Mouse (Mus musculus) CD4-positive, CD25-positive, alpha-beta regulatory T cell, adult 4 months (primary cell): ENCODE measurements around the gene Ecm2. TPM values are rescaled to one million over a fixed set of nuclear protein-coding genes. Genes with fewer than 3 reads are reported as not detected.

Experiments used
- ATAC-seq: one replicate; pipeline ENCODE4 v1.8.0; 2017
- polyA plus RNA-seq, 2 experiments: library from polyadenylated mRNA; unstranded; fragments of 100-300 nt; shearing (Covaris generic); gene quantifications; one replicate each; pipeline ENCODE4 v1.2.1; 2017

Ecm2 gene
- polyA plus RNA-seq: under 1 TPM; 0.05 to 0.14 TPM

- no peak for ATAC-seq
These were observed at the start of gene Ecm2 for GRCm38 (mm10) chr13:49504510-49504909. Gene Ecm2 (plus strand): TSS chr13:49504810.

- no peak for ATAC-seq
These were observed 44.3 kb upstream of the Ecm2 start for GRCm38 (mm10) chr13:49460276-49460675.

- ATAC-seq: no peak
These were observed 43.8 kb upstream of the Ecm2 start for GRCm38 (mm10) chr13:49460692-49461414.

- ATAC-seq: no peak
These were observed 43.0 kb upstream of the Ecm2 start for GRCm38 (mm10) chr13:49461458-49462132.

GRCm38 (mm10) chr13:49462921-49463320, 41.7 kb upstream of the Ecm2 start:
- ATAC-seq: no peak

- no peak for ATAC-seq
These were observed 38.7 kb upstream of the Ecm2 start for GRCm38 (mm10) chr13:49465875-49466274.

GRCm38 (mm10) chr13:49466393-49467075, 38.1 kb upstream of the Ecm2 start:
- ATAC-seq: no peak

GRCm38 (mm10) chr13:49467585-49467984, 37.0 kb upstream of the Ecm2 start:
- no peak for ATAC-seq

- ATAC-seq: no peak
These were observed 35.6 kb upstream of the Ecm2 start for GRCm38 (mm10) chr13:49469002-49469401.

GRCm38 (mm10) chr13:49470319-49470718, 34.3 kb upstream of the Ecm2 start:
- ATAC-seq: no peak

GRCm38 (mm10) chr13:49470806-49471205, 33.8 kb upstream of the Ecm2 start:
- no peak for ATAC-seq

- ATAC-seq: no peak
These were observed 32.5 kb upstream of the Ecm2 start for GRCm38 (mm10) chr13:49471981-49472675.

GRCm38 (mm10) chr13:49472676-49473005, 32.0 kb upstream of the Ecm2 start:
- no peak for ATAC-seq

GRCm38 (mm10) chr13:49477887-49478286, 26.7 kb upstream of the Ecm2 start:
- no peak for ATAC-seq

- ATAC-seq: no peak
These were observed 25.7 kb upstream of the Ecm2 start for GRCm38 (mm10) chr13:49478851-49479374.

- ATAC-seq: no peak
These were observed 25.2 kb upstream of the Ecm2 start for GRCm38 (mm10) chr13:49479399-49479798.

GRCm38 (mm10) chr13:49480057-49480456, 24.6 kb upstream of the Ecm2 start:
- no peak for ATAC-seq

- ATAC-seq: no peak
These were observed 24.1 kb upstream of the Ecm2 start for GRCm38 (mm10) chr13:49480551-49480950.

- ATAC-seq: no peak
These were observed 19.2 kb upstream of the Ecm2 start for GRCm38 (mm10) chr13:49485388-49485787.

GRCm38 (mm10) chr13:49492376-49493368, 11.9 kb upstream of the Ecm2 start, which contains the start of gene Tes3-ps:
Gene Tes3-ps (plus strand): TSS chr13:49493318.
- ATAC-seq: no peak

- no peak for ATAC-seq
These were observed 1.2 kb downstream of the Ecm2 start for GRCm38 (mm10) chr13:49505776-49506175.

GRCm38 (mm10) chr13:49507176-49507575, 2.6 kb downstream of the Ecm2 start:
- no peak for ATAC-seq
